Comparison of ENCODE assay signal across 22 mouse cellular contexts in genomic region chr6:72148721-72149120, GRCm38 (mm10).
"Had no signal": no experiment of that assay in that cellular context is flagged by ENCODE, and none has a peak within 500 bp of the region (broad histone marks: within the 10 kb centered on the region; RNA-seq: fewer than 3 reads in every experiment).

No protein-coding gene starts in this region.

- H3K27ac ChIP-seq: kidney, postnatal 0 days; layer of hippocampus, adult 2 months; left cerebral cortex, adult 2 months; liver, embryonic 14.5 days; lung, embryonic 15.5 days; midbrain, embryonic 10.5 days; midbrain, embryonic 13.5 days; neural tube, embryonic 13.5 days; stomach, embryonic 15.5 days had no signal

- ATAC-seq: midbrain, embryonic 13.5 days; midbrain, embryonic 16.5 days had no signal

- H3K4me1 ChIP-seq: lung, embryonic 15.5 days; megakaryocyte, embryonic 14.5 days; midbrain, embryonic 10.5 days; midbrain, embryonic 13.5 days; neural tube, embryonic 13.5 days; stomach, embryonic 15.5 days had no signal

- H3K27me3 ChIP-seq: lung, embryonic 15.5 days; midbrain, embryonic 13.5 days; neural tube, embryonic 13.5 days; stomach, embryonic 15.5 days had no signal

- DNase-seq: kidney, postnatal 25 days; layer of hippocampus, adult 9-11 months; lung, adult 18-20 months; lung, postnatal 10 days; lung, postnatal 36 days; retina, postnatal 1 day; right cerebral cortex, postnatal 25 days; spleen, adult 18-20 months; thymus, postnatal 25 days had no signal

- H3K4me3 ChIP-seq: layer of hippocampus, adult 2 months; left cerebral cortex, adult 2 months; lung, embryonic 15.5 days; megakaryocyte, embryonic 14.5 days; midbrain, embryonic 10.5 days; midbrain, embryonic 13.5 days; myocyte; neural tube, embryonic 13.5 days; stomach, embryonic 15.5 days had no signal

- H3K9me3 ChIP-seq: stomach, embryonic 15.5 days had no signal

- H3K9ac ChIP-seq: liver, embryonic 14.5 days; lung, embryonic 15.5 days; midbrain, embryonic 13.5 days; neural tube, embryonic 13.5 days; stomach, embryonic 15.5 days had no signal

- H3K4me2 ChIP-seq: liver, embryonic 11.5 days; lung, embryonic 15.5 days; midbrain, embryonic 13.5 days; neural tube, embryonic 13.5 days; stomach, embryonic 15.5 days had no signal
